Mouse (Mus musculus): Measurements from ENCODE around the gene Faim. TPM values are rescaled to one million over a fixed set of nuclear protein-coding genes. Genes with fewer than 3 reads are reported as not detected.

The Faim gene
- polyA plus RNA-seq, 1 experiment from 2014 or later = 96.3 TPM

DNA sequence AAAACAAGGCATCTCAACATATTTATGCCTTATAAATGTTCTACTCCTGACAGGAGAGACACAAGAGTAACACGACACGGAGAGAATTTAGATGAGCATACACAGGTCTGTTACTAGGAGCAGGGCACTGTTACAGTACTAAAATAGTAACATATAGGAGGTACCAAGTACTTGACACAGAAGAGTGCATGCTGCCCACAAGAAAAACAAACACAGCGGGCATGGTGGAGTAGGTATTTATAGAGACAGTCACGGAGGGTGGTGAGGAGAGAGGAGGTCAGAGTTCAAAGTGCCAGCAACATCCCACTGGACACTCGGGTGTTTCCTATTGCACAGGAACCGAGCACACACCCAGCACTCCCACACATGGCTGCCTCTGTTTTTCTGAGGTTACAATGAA, 63.6 kb downstream of the Faim start:
- Histone ChIP-seq H3K27ac (ENCODE audit: low read depth, low read length) (no peak overlapping the region), H3K9ac (ENCODE audit: low read depth, low read length) (no peak overlapping the region), H3K4me3 (ENCODE audit: low read depth, low read length) (no peak overlapping the region), H3K4me1 (replicated peaks; ENCODE audit: control insufficient read depth, insufficient read depth, low read length) (no peaks in the 10 kb centered on the region), H3K36me3 (ENCODE audit: control insufficient read depth, insufficient read depth, low read length) (no peaks in the 10 kb centered on the region), H3K4me2 (replicated peaks; ENCODE audit: low read depth, low read length) (no peak overlapping the region), H3K9me3 (ENCODE audit: control insufficient read depth, low read length) (no peaks in the 10 kb centered on the region), H3K27me3 (ENCODE audit: control insufficient read depth, insufficient read depth, low read length) (no peaks in the 10 kb centered on the region)
- DNase-seq (ENCODE audit: low spot score) = no peak
- WGBS = 68% methylated on average over 6 of the region's 6 CpGs
- no peak for ATAC-seq (ENCODE audit: low FRiP score)

Other genes with a start within 250 kb of the Faim start
- gene Prr23a1, start 143.9 kb upstream of the Faim start, polyA plus RNA-seq (2014; fragmentation: Nextera tagmentation; extraction: Ambion mirVana) = not detected in 2 replicates
- gene Prr23a2, start 129.9 kb upstream of the Faim start, polyA plus RNA-seq (2014; fragmentation: Nextera tagmentation; extraction: Ambion mirVana) = not detected in 2 replicates
- not detected in 2 replicates for gene Prr23a3, start 121.6 kb upstream of the Faim start, polyA plus RNA-seq (2014; fragmentation: Nextera tagmentation; extraction: Ambion mirVana)
- gene 7420426K07Rik, start 83.3 kb upstream of the Faim start, polyA plus RNA-seq (2014; fragmentation: Nextera tagmentation; extraction: Ambion mirVana) = not detected in 2 replicates
- gene Foxl2, start 31.1 kb upstream of the Faim start, polyA plus RNA-seq (2014; fragmentation: Nextera tagmentation; extraction: Ambion mirVana) = 1.0 and 1.3 TPM in 2 replicates
- not detected in 2 replicates for gene Gm1123, start 49.3 kb downstream of the Faim start, polyA plus RNA-seq (2014; fragmentation: Nextera tagmentation; extraction: Ambion mirVana)
- 1.5 and 2.2 TPM in 2 replicates for gene Pik3cb, start 154.2 kb downstream of the Faim start, polyA plus RNA-seq (2014; fragmentation: Nextera tagmentation; extraction: Ambion mirVana)